Mouse (Mus musculus): Measurements from ENCODE around the gene Slc5a2.

Gene Slc5a2

GRCm38 (mm10) chr7:128297291-128297616 is 31.8 kb downstream of the Slc5a2 start:
- in situ Hi-C loops (cut with MboI; ENCODE audit: low sequenced_read_pairs), result no loop called here

GRCm38 (mm10) chr7:128297617-128298480 is 32.4 kb downstream of the Slc5a2 start, which contains the start of gene BC017158:
TSS of gene BC017158 (minus strand) at chr7:128298170.
- in situ Hi-C loops (cut with MboI; ENCODE audit: low sequenced_read_pairs), result no loop called here

DNA sequence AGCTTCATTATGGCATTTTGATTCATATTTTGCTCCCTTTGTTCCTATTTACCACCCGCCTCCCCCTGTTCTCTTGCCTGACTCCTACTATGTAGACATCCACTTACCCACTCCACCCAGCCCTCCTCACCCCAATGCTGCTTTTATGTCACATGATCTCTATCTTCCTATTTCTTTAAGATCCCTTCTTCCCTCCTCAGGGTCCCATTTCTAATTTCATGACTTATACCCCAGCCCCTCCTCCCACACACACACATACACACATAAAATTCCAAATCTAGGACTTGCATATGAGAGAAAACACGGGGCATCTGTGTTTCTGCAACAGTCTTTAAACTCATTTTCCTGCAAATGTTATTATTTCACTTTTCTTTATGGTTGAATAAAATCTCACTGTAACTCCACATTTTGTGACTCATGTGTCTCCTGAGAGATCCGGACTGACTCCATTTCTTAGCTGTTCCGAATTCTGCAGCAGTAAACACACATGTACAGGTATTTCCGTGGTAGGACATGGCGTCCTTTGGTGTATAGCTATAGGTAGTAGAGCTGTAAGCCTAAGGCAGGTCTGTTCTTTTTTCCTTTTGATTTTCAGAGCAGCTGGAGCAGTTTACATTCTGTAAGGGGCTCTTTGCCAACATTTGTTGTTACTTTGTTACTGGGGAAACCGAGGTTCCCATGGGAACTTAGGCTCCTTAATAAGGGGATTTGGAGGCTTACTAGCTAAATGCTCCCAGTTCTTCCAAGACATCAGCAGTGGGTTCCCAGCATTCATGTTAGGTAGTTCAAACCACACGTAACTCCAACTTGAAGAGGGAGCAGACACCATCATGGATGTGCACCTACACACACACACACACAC is 33.3 kb downstream of the Slc5a2 start:
- in situ Hi-C loops (cut with MboI; ENCODE audit: low sequenced_read_pairs), result no loop called here

DNA sequence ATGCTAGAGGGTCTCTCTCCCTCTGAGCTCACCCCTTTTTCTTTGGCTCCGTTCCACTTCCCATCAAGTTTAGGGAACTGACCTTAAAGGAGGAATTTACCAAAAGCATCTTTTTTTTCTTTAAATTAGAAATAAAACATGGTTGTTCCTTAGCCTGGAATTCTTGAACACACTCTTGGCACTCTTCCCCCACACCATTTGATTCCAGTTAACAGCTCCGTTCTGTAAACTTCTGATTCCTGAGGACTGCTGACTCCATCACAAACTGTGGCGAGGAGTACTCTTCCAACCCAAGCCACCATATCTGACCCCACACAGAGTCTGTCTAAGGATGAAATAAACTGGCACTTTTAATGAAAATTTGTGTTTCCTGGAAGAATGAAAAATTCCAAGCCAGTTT is 35.5 kb downstream of the Slc5a2 start:
- in situ Hi-C loops (cut with MboI; ENCODE audit: low sequenced_read_pairs), result no loop called here

GRCm38 (mm10) chr7:128302151-128302550 is 36.7 kb downstream of the Slc5a2 start:
- in situ Hi-C loops (cut with MboI; ENCODE audit: low sequenced_read_pairs), result no loop called here

GRCm38 (mm10) chr7:128304198-128304597 is 38.7 kb downstream of the Slc5a2 start:
- in situ Hi-C loops (cut with MboI; ENCODE audit: low sequenced_read_pairs), result no loop called here

DNA sequence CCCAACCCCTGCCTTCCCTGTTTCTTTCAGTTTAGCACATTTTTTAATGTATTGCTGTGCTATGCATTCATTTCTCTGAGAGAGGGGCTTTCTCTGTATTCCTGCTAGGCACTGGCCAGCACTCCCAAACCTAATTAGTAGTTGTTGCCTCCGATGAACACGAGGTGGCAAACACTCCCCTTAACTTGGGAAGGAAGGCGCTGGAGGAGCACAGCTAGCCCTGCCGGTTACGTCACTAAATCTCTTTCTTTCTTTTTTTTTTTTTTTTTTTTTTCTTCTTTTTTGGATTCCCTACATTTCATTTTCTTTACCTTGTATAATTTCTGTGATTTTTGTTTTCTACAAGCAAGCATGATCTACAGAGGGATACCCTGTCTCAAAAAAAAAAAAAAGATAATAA is 39.5 kb downstream of the Slc5a2 start:
- in situ Hi-C loops (cut with MboI; ENCODE audit: low sequenced_read_pairs), result no loop called here

- in situ Hi-C loops (cut with MboI; ENCODE audit: low sequenced_read_pairs), result no loop called here
Measured at GRCm38 (mm10) chr7:128307851-128308250, 42.4 kb downstream of the Slc5a2 start.

DNA sequence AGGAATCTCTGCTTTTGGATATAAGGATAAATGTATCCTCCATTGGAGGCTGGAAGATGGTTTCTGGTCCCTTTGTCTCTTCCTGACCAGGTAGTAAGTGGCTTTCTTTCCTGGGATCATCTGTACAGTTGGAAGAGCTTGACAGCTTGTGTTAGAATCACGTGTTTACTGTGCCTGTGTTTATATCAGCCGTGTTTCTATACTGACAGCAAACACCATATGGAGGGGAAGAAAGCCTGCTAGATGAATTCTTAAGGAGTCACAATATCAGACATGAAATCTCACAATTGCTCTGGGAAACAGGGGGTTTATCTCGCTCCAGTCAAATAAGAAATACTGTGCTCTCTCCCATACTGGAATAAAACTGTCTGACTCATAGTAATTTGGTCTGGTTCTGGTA is 43.8 kb downstream of the Slc5a2 start:
- in situ Hi-C loops (cut with MboI; ENCODE audit: low sequenced_read_pairs), result no loop called here

GRCm38 (mm10) chr7:128309776-128310175 is 44.3 kb downstream of the Slc5a2 start:
- in situ Hi-C loops (cut with MboI; ENCODE audit: low sequenced_read_pairs), result no loop called here

DNA sequence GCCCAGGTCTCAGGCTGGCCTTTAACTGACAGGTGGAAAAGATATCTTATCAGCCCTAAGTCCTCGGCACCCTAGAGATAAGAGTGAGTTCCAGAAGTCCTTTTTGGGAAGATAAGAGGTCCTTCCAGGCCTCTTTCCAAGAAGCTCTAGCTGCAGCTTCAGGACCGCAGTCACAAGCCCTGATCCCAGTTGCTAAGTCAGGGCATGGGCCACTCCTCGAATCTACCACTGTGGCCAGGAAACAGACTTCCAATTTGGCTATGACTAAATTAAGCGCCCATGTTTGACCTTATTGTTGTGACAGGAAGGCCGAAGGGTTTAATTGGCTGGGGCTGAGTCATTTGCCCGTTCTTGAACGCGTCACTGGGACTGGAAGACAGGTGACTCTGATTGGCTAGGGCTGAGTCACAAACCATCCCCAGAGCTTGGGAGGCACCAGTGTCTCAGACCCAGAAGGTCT is 44.8 kb downstream of the Slc5a2 start:
- in situ Hi-C loops (cut with MboI; ENCODE audit: low sequenced_read_pairs), result no loop called here

- in situ Hi-C loops (cut with MboI; ENCODE audit: low sequenced_read_pairs), result no loop called here
Measured at GRCm38 (mm10) chr7:128311263-128311662, 45.8 kb downstream of the Slc5a2 start.

- in situ Hi-C loops (cut with MboI; ENCODE audit: low sequenced_read_pairs), result no loop called here
Measured at GRCm38 (mm10) chr7:128311811-128312210, 46.4 kb downstream of the Slc5a2 start.

DNA sequence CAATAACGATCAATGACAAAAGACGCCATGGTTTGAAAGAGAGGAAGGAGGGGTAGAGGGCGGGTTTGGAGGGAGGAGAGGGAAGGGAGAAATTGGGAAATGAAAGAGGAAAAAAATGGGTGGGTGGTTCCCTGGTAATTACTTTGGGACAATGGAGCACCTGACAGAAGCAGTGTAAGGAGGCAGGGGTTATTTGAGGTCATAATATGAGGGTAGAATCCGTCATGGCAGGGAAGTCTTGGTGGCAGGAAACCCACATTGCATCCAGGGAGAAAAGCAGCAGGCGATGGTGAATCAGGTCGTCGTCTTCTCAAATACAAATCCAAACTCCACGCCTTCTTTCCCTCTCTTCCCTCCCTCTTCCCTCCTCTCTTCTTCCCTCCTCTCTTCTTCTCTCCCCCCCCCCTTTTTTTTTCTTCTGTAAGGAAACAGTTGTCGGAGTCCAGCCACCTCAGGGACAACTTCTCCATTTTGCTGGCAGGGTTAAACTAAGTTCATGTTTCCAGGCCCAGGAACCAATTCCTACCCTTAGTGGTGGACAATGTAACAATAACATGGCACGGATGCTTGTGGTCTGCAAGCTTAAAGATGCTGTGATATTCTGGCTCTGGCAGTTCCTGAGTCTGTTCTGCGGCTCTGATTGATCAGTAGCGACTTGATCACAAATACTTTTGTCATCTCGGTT is 47.1 kb downstream of the Slc5a2 start:
- in situ Hi-C loops (cut with MboI; ENCODE audit: low sequenced_read_pairs), result no loop called here

DNA sequence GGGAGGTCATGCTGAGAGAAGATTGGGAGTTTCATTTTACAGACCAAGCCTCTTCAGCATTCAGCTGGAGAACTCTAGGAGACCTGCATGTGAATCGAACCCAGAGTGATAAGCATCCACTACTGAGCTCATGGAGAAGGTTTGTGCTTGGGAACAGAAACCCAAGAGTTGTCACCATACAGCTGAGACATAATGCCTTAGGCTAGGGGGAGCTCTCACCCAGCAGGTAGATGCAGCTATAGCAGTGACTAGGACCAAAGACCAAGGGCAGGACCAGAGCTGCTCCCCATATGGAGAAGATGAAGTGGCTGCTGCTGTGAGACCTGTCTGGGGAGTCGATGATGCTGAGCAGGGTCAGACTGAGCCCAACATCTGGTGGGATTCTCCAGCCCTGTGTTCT is 48.1 kb downstream of the Slc5a2 start:
- in situ Hi-C loops (cut with MboI; ENCODE audit: low sequenced_read_pairs), result no loop called here

- in situ Hi-C loops (cut with MboI; ENCODE audit: low sequenced_read_pairs), result no loop called here
Measured at GRCm38 (mm10) chr7:128314491-128314890, 49.0 kb downstream of the Slc5a2 start.

- in situ Hi-C loops (cut with MboI; ENCODE audit: low sequenced_read_pairs), result no loop called here
Measured at GRCm38 (mm10) chr7:128317011-128317410, 51.6 kb downstream of the Slc5a2 start.

- in situ Hi-C loops (cut with MboI; ENCODE audit: low sequenced_read_pairs), result no loop called here
Measured at GRCm38 (mm10) chr7:128319140-128319539, 53.7 kb downstream of the Slc5a2 start.

GRCm38 (mm10) chr7:128320219-128320816 is 54.9 kb downstream of the Slc5a2 start:
- in situ Hi-C loops (cut with MboI; ENCODE audit: low sequenced_read_pairs), result no loop called here

- in situ Hi-C loops (cut with MboI; ENCODE audit: low sequenced_read_pairs), result no loop called here
Measured at GRCm38 (mm10) chr7:128321260-128321659, 55.8 kb downstream of the Slc5a2 start.

Data from CH12F3 (cell line).